25 mouse cellular contexts compared by ENCODE assay signal in the genomic region with DNA sequence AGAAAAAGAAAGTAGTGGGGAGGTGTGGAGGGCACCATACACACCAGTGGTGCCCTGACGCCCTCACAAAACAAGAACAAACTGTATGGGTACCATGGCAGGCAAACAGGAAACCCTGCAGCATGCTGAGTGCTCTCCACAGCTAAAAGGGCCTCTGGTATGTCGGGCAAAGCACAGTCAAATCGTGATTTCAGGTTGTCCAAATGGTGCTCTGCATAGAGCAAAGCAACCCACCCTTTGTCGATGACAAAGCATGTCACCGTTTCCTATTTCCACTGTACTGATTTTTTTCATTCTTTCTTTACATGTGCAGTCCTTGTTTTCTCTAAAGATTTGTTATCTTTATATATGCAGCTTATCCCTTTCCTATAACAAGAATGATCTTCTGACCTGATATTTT.
DNase-seq lines count a peak whose midpoint lies in the region; ATAC-seq and TF ChIP-seq lines count a peak whose summit lies in the region.
"Had no signal": no experiment of that assay in that cellular context is flagged by ENCODE, and none has a peak within 500 bp of the region (broad histone marks: within the 10 kb centered on the region; RNA-seq: fewer than 3 reads in every experiment).

No protein-coding gene starts in this region.

- H3K27ac ChIP-seq in left cerebral cortex, adult 2 months: no peak overlapping the region
- H3K27ac ChIP-seq in liver, embryonic 12.5 days: no peak overlapping the region
- H3K27ac ChIP-seq: forebrain, embryonic 15.5 days; hindbrain, embryonic 10.5 days; kidney, embryonic 15.5 days; limb, embryonic 13.5 days; liver, embryonic 13.5 days; macrophage; midbrain, embryonic 15.5 days had no signal

- peaks cover 27% of the 10 kb centered on the region for H3K4me1 ChIP-seq in liver, embryonic 12.5 days
- H3K4me1 ChIP-seq: midbrain, embryonic 15.5 days had no signal

- TF ChIP-seq CTCF in left cerebral cortex, adult 2 months (IDR thresholded peaks at IDR 0.05): no peak

- H3K4me3 ChIP-seq in left cerebral cortex, adult 2 months: no peak overlapping the region
- H3K4me3 ChIP-seq in liver, embryonic 12.5 days: no peak overlapping the region
- H3K4me3 ChIP-seq: forebrain, embryonic 15.5 days; hindbrain, embryonic 10.5 days; kidney, embryonic 15.5 days; limb, embryonic 13.5 days; liver, embryonic 13.5 days; midbrain, embryonic 15.5 days; myocyte had no signal

- intact Hi-C loops in left cerebral cortex, adult 2 months (cut with DNase I): loop anchor here (10.0 kb wide), 1 partner anchor 982 kb away; no protein-coding TSS in a partner anchor

- WGBS in liver, embryonic 12.5 days (ENCODE audit: insufficient replicate concordance): 63% methylated on average over 5 of the region's 5 CpGs

- no peak overlapping the region for H3K9ac ChIP-seq in liver, embryonic 12.5 days
- H3K9ac ChIP-seq: forebrain, embryonic 15.5 days; kidney, embryonic 15.5 days; limb, embryonic 13.5 days; liver, embryonic 13.5 days; midbrain, embryonic 15.5 days had no signal

- no peaks in the 10 kb centered on the region for H3K9me3 ChIP-seq in liver, embryonic 12.5 days (replicated peaks)
- H3K9me3 ChIP-seq: forebrain, embryonic 15.5 days; hindbrain, embryonic 10.5 days; kidney, embryonic 15.5 days; limb, embryonic 13.5 days; liver, embryonic 13.5 days; midbrain, embryonic 15.5 days had no signal

- no peaks in the 10 kb centered on the region for H3K27me3 ChIP-seq in liver, embryonic 12.5 days (replicated peaks)
- H3K27me3 ChIP-seq: forebrain, embryonic 15.5 days; limb, embryonic 13.5 days; liver, embryonic 13.5 days; midbrain, embryonic 15.5 days; Patski had no signal

- H3K4me2 ChIP-seq in liver, embryonic 12.5 days: no peak overlapping the region
- H3K4me2 ChIP-seq: forebrain, embryonic 15.5 days; heart, embryonic 11.5 days; kidney, embryonic 15.5 days; limb, embryonic 13.5 days; liver, embryonic 13.5 days; midbrain, embryonic 15.5 days had no signal

- peak; percentile 41 for ATAC-seq in inflammation-experienced regulatory T-cells, adult 6 months
- no peak for ATAC-seq in liver, embryonic 12.5 days
- ATAC-seq: forebrain, embryonic 15.5 days; hindbrain, embryonic 16.5 days; intestine, postnatal 0 days; midbrain, embryonic 15.5 days had no signal

- peak; percentile 30 to 46 for DNase-seq in B cell, adult 2 months
- peak; percentile 40 for DNase-seq in CD4-positive, CD25-positive, alpha-beta regulatory T cell, adult 2 months (ENCODE audit: low read depth, low spot score)
- DNase-seq in naive thymus-derived CD4-positive, alpha-beta T cell, adult 2 months (ENCODE audit: low read depth): peak; percentile 16
- no peak for DNase-seq in left cerebral cortex, adult 2 months (ENCODE audit: extremely low spot score in 1 of 2, low spot score in 2 of 2)
- DNase-seq in Muller cell, postnatal 12 days (ENCODE audit: inconsistent ontology term): no peak
- DNase-seq: adrenal gland, postnatal 10 days; cerebellum, adult 2 months; cerebellum, postnatal 36 days; heart, adult 11 months; heart, postnatal 10 days; kidney, postnatal 36 days; liver, embryonic 13.5 days had no signal

- no peaks in the 10 kb centered on the region for H3K36me3 ChIP-seq in liver, embryonic 12.5 days
- H3K36me3 ChIP-seq: forebrain, embryonic 15.5 days; hindbrain, embryonic 10.5 days; kidney, embryonic 15.5 days; limb, embryonic 13.5 days; liver, embryonic 13.5 days; midbrain, embryonic 15.5 days had no signal

Comparison
In these comparisons a context has a peak if more than half of its experiments do, and no peak if none do; other contexts are left out.
1. DNase-seq: peak in B cell, adult 2 months (2 of 2), CD4-positive, CD25-positive, alpha-beta regulatory T cell, adult 2 months (single experiment) and naive thymus-derived CD4-positive, alpha-beta T cell, adult 2 months (single experiment); none in left cerebral cortex, adult 2 months (0 of 2) and Muller cell, postnatal 12 days (single experiment).